Mouse (Mus musculus): ENCODE data around the gene Ttc13.

- TF ChIP-seq CTCF (conservative IDR thresholded peaks at IDR 0.05; ENCODE audit: insufficient read depth, insufficient read length, low read depth, low read length) (no peak), POLR2A (IDR thresholded peaks at IDR 0.05; ENCODE audit: low read depth, low read length) (no peak)
These were observed 53.0 kb downstream of the Ttc13 start for GRCm38 (mm10) chr8:124668798-124669197.

Measured in kidney, adult 2 months (tissue).